Mouse (Mus musculus) adrenal gland, postnatal 14 days (tissue): Measurements from ENCODE around the gene Rpl7a. TPM values are rescaled to one million over a fixed set of nuclear protein-coding genes. Genes with fewer than 3 reads are reported as not detected.
"Not testable (repeated sequence)": the region's sequence is repeated elsewhere in the genome, so short reads cannot be mapped to it uniquely, and the experiment has no call there.

Experiments used
- DNase-seq: peaks from one replicate; pipeline ENCODE4 v3.0.0; 2021; ENCODE audit warnings: mixed read lengths
- long read RNA-seq, 2 experiments: library from polyadenylated mRNA; stranded (forward); transcript quantifications; one replicate each; pipeline ENCODE4 v2.0.0; 2021
- total RNA-seq: library from RNA; stranded (reverse); gene quantifications from 2 replicates; pipeline ENCODE4 v1.2.3, GENCODE M21; 2021

Rpl7a gene
- 490 and 536 TPM in 2 replicates for total RNA-seq
- long read RNA-seq, experiment 1, transcript Rpl7a-202 (3 exons, 834 nt), result minor isoform, 5 of 63 reads
- long read RNA-seq, experiment 1, transcript Rpl7a-201 (8 exons, 914 nt), result major isoform, 47 of 63 reads
- long read RNA-seq, experiment 1, partial matches to known transcripts, result 9 of 63 reads
- long read RNA-seq, experiment 1, other reads (novel, unspliced or antisense), result 1 of 63 reads
- long read RNA-seq, experiment 2, transcript Rpl7a-201 (8 exons, 914 nt), result major isoform, 50 of 73 reads
- long read RNA-seq, experiment 2, transcript Rpl7a-202 (3 exons, 834 nt), result minor isoform, 7 of 73 reads
- long read RNA-seq, experiment 2, partial matches to known transcripts, result 14 of 73 reads
- long read RNA-seq, experiment 2, other reads (novel, unspliced or antisense), result 1 of 73 reads

DNA sequence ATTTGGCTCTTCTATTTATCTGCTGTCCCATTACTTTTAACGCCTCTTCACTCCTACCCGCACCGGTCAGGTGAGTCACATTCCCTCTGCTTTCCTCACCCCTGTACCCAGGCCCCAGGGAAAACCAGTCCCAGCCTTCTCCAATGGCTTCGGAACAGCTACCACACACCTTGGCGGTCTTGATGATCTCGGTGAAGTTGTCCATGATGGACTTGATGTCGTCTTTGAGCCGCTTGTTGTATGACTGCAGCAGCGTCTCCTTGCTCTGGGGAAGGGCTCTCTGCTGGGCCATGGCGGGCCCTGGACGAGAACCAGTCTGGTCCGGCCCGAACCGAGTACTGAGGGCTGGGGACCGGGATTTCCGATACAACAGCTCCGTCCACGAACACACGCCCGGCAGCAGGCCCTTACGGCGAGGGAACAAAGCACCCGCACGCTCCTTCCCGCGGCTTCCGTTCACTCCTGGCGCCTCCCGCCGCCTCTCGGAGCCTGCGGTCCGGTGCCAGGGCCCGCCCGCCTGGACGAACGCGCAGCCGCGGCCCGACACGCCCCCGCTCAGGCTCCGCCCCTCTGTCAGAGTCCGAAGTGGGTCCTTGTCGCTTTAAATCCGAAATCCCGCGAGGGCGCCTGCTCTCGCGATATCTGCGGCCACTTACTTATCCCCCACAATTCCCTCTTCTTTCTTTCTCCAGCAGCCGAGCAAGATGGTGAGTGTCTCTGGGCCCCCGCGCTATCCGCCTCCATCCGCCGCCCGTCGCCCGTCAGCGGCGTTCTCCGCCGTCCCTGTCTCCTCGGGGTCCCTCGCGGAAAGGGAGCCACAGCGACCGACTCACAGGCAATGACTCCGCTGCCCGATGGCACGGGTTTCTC, at the start of gene Rpl7a, which contains the start of gene Med22:
Rpl7a (plus strand) TSS at position 641 of the 870 bp plus-strand sequence.
Med22 (minus strand) TSS at position 554 of the 870 bp plus-strand sequence.
- DNase-seq, result peak; percentile 100

DNA sequence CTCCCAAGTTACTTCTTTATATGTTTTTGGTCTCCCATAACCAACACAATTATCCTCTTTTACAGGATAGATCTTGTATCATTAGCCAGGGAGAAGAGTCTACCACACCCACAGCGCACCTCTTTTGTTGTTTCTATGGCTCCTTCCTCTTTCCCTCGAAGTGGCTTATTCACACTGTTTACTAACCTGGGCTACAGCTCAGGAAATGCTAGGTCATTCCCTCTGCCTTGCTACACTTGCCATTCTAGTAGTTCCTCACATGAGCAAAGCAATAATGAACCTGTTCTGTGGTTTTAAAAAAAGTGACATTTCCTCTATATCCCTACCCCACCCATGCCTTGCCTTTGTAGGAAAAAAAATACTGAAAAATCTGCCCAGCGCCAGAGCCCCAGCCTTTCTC, 47.7 kb upstream of the Rpl7a start:
- DNase-seq, result no peak

DNA sequence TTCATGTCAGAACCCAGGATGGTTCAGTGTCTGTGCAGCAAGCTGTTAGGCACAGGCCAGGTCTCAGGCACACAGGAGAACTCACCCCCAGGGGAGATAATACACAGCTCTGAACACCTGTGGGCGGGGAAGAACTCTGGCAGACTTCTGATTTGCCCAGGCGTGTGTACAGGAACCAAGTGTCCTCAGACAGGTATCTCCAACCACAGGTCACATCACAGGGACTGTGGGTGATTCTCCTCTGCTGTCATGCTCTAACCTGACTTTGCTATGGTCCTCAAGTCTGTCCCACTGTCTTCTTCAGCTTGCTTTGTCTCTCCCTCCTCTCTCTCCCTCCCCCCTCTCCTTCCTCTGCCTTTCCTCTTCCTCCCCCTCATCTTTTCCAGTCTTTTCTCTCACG, 45.7 kb upstream of the Rpl7a start, which contains the start of gene Abo:
Abo (minus strand) TSS at position 101 of the 400 bp plus-strand sequence.
- DNase-seq, result no peak

DNA sequence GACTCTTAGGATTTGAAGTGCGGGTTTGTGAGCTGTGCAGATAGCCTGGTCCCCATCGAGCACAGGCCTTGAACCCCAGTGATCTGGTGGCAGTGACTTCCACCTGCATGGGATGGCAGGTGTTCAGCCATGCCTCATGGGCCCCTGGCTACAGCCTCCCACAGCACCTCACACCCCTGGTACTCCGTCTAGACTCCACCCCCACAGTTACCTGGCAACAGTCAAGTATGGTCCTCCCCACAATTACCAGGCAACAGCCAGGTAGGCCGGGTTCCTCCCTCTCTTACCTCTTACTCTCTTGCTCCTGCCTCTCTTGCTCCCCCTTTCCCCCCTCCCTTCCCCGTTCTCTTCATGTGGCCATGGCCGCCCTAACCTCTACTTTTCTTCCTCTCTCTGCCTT, 39.9 kb upstream of the Rpl7a start:
- no peak for DNase-seq

DNA sequence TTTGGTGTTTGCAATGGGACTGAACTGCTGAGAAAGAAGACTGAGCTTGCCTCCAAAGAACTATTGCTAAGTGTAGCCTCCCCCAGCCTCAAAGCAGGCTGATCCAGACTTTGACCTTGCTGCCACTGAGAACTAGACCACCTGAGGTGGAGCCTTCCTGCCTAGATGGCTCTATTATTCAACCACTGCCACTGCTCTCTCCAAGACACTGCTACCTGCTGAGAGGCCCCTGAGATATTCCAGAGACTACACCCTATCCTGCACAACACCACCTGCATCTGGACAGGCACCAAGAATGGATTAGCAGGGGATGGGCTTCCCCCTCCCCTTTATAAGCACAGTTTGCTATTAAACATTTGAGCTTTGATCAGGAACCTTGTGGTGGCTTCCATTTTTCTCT, 32.0 kb upstream of the Rpl7a start:
- DNase-seq, result no peak

DNA sequence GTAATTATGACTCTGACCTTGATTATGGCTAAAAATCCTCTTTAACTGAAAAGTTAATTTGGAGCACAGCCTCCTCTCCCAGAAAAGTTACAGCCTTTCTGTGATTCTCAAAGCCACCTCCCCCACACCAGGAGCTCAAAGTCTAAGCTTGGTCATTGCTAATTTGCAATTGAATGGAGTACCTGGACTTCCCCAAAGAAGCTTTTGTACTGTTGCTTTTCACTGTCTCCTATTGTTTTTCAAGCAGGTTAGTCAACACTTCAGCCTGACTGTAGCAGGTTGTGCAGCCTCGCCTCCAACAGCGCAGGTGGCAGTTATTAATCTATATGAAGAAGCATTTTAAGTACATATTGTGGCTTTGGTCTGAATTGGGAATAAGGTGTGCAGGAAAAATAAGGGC, 25.0 kb upstream of the Rpl7a start:
- not testable (repeated sequence) for DNase-seq

DNA sequence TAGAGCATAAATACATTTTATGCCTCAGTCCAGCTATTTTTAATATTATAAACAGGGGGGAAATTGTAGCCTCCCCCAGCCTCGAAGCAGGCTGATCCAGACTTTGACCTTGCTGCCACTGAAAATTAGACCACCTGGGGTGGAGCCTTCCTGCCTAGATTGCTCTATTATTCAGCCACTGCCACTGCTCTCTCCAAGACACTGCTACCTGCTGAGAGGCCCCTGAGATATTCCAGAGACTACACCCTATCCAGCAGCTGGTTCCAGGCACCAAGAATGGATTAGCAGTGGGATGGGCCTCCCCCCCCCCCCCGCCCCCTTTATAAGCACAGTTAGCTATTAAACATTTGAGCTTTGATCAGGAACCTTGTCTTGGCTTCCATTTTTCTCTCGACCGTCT, 24.4 kb upstream of the Rpl7a start:
- not testable (repeated sequence) for DNase-seq

DNA sequence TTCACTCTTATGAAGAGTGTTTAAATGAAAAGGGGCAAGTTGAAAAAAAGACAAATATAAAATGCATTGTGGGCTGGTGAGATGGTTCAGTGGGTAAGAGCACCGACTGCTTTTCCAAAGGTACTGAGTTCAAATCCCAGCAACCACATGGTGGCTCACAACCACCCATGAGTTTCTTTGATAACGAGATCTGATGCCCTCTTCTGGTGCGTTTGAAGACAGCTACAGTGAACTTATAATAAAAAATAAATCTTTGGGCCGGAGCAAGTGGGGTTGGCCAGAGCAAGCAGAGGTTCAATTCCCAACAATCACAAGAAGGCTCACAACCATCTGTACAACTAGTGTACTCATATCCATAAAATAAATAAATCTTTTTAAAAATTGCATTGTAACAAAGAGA, 14.7 kb upstream of the Rpl7a start:
- DNase-seq, result no peak

DNA sequence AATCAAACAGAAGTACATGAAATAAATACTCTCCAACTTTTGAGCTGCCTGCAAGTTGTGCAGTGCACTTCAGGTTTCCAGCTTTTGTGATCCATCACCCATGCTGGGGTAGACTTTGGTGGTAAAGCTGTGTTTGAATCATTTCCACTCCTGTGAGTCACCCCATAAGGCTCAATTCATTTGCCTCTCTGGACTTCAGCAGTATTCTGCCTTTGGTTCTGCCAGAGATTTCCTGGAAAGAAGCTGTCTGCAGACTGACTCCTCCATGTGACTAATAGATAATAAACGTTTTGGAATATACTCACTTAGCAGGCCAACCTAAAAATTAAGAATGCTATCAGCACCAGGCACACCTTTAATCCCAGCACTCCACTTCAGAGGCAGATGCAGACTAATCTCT, 9.8 kb upstream of the Rpl7a start:
- no peak for DNase-seq

DNA sequence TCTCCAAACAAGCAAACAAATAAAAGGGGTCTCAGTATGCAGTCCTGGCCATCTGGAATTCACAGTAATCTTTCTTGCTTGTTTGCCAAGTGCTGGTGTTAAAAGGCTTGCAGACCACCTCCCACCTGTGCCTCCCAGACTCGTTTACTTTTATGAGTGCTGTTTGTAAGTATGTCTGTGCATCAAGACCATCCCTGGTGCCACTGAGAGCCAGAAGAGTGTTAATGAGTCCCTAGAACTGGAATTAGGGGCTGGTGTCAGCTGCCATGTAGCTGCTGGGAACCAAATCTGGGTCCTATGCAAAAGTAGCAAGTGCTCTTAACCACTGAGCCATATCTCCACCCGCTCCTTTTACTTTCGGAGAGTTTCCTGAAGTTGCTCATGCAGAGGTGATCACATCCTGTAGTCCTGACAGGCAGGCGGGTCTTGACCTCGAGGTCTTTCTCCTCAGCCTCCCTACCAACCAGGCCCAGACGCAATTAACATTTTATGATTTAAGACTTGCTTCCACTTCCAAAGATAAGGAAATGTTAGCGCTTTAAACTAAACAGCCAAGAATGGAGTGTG, 8.6 kb upstream of the Rpl7a start:
- DNase-seq, result no peak

DNA sequence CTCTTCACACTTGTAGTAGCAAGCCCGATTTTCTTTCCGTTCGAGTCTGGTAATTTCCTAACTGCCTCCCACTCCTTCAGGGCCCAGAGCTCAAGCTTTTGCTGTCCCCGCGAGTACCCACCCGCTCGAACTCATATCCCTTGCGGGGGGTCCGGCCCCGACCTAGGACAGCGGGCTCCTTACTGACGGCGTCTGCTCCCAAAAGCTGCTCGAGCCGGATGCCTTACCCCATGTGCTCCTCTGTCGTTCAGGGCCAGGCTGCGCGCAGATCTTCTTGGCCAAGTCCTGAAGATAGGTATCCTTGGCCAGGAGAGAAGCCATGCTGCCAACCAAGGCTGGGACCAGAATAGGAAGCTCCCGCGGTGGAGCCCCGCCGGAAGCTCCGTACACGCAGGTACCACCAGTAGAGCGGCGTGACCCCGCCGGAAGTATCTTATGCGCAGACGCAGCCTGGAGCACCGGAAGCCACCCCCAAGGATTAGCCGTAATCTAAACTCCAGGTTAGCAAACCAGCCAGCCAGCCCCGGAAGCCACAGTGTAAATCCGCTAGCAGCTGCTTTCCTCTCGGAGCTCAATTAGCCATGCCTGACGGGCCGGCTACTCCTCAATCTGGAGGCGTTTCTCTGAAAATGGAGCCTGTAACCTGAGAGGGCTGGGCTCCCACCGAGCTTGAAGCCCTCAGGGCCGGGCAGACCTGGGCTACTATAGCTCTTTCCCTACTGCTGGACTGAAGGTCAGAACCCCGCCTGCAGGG, 7.9 kb upstream of the Rpl7a start, which contains the start of gene Surf6:
Surf6 (minus strand) TSS at position 413 of the 754 bp plus-strand sequence.
- DNase-seq, result peak; percentile 97

DNA sequence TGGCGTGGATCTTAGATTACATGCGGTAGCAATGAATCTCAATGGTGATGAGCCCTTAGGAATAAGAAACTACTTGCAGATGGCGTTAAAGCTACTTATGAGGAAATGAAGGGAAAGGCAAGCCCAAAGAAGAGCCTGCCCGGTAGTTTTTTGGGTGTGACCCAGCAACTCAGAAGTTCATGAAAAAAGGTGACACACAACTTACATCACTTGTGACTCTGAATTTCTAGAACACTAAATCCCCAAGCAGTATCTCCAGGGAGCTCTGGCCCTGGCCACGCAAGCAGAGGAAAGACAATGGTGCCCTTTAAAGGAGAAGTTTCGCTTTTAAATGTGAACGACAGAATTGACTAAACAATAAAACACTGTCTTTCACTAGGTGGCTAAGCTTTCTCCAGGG, 7.3 kb upstream of the Rpl7a start:
- DNase-seq, result peak; percentile 40

DNA sequence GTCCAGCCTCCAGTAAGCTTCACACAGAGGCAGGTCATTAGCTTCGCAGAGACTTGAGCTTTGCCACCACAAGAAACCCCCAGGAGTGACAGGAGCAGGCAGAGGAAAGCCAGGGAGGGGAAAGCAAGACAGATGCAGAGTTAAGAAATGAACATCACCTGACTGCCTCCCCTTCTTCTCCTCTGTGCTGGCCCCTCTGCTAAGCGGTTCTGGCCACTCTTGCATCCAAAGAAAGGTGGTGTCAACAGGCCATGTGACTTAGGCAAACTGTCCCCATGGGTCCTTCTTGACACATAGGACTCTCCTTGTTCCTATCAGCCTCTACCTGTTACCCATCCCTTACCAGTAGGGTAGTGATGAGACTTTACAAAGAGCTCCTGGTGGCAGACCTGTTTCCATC, 4.6 kb upstream of the Rpl7a start:
- no peak for DNase-seq

DNA sequence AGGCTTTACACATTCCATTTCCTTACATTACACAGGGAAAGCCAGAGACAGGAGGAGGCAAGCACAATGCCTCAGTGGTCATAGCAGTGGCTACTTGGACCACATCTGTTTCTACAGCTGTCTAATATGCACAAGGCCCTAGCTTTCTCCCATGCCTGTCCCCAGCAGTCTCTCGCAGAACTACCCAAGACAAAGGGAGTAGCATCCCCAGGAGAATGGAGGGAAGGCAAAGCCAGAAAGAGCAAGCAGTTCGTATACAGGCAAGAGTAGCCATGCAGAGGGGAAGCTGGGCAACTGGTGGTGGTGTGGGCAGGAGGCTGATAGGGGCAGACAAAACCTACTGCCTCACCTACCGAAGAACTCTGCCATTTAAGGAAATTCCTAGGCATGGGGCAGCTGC, 4.1 kb upstream of the Rpl7a start:
- DNase-seq, result no peak

DNA sequence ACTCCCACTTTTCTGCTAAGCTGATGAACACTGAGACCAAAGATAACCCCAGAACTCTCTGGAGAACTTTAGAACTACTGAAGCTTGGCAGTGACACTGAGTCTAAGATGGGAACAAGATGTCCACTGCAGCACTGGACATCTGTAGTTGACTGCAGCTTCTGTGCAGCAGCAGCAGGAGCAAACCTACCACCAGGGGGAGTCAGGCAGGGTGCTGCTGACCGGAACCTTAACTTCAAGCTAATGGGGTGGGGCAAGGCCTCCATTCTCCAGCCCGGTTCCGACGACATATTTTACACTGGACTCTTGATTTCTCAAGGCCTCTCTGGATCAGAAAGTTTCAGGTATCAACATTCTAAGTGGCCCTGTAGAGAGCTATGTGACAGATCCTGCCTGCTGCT, 3.5 kb upstream of the Rpl7a start:
- peak; percentile 83 for DNase-seq

DNA sequence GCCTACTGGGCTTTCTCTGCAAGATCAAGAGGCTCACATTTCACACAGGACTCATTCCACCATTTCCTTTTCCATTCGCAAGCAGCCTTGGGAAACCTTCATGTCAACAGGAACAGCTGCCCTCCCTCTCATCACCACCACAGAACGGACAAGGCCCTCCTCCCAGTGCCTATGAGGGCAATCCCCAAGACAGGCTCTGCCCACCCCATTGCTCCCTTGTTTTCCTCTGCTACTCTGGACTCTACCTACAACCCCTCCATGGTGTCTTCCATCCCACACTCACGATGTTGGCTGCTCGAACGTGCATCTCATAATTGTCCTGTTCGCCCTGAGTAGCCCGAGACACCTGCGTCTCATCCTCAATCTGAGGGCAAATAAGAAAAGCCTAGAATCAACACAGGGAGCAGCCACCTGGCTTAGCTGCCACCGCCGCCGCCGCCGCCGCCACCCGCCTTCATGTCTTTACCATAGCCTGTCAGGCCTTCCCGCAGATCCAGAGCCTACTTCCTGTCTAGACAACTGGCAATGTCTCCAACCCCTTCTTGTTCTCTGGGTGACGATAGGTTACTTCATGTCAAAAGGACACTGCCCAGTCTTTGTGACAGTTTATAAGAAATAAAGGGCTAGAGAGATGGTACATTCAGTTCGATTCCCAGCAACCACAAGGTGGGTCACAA, 1.7 kb upstream of the Rpl7a start:
- no peak for DNase-seq

DNA sequence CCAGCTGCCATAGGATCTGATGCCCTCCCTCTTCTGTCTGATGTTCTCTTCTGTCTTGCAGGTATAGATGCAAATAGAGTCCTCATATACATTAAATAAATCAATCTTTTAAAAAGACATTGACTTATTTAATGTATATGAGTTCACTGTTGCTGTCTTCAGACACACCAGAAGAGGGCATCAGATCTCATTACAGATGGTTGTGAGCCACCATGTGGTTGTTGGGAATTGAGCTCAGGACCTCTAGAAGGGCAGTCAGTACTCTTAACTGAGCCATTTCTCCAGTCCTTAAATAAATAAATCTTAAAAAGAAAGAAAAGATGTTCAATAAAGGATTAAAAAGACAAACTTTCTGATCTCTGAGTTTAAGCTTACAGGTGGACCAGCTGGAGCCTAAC, 1.2 kb upstream of the Rpl7a start:
- DNase-seq, result no peak

DNA sequence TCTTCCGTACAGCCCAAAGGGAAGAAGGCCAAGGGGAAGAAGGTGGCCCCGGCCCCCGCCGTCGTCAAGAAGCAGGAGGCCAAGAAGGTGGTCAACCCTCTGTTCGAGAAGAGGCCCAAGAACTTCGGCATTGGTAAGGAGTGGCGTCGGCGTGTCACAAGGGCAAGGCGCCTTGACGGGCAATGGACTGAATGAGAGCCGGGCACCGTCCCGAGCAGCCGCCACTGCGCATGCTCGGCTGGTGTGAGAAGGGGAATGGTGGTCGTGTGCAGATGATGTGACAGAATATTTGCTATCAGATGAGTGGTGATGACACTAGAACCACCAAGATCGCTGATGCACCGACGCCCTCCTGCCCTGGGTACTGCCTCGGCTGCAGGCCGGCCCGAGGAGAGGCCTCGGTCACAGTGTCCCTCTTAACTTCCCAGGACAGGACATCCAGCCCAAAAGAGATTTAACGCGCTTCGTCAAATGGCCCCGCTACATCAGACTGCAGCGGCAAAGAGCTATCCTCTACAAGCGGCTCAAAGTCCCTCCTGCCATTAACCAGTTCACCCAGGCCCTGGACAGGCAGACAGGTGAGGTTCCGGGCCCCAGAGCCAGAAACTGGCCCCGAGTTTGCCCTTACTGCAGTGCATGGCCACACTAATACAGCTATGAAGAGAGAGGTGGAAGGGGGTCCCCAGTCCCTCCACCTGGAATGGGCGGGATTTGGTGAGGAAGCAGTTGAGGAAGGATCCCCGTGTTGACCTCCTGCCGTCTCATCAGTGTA, 616 bp downstream of the Rpl7a start:
- peak; percentile 80 for DNase-seq

DNA sequence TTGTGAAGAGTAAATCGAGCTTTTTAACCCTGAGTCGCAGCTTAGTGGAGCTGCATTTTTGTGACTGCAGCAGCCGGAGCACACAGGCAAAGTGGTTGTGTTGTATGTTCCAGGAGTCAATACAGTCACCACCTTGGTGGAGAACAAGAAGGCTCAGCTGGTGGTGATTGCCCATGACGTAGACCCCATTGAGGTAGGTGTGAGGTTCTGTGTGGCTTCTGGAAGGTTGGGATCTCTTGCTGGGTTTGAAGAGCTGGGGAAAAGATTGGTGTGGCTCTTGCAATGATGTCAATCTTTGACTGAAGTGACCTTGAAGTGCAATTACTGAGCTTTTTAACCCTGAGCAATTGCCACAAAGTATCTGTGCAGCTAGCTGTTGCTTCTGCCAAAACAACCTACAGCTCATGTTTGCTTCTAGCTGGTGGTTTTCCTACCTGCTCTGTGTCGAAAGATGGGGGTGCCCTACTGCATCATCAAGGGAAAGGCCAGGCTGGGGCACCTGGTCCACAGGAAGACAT, 1.7 kb downstream of the Rpl7a start:
- DNase-seq, result no peak

DNA sequence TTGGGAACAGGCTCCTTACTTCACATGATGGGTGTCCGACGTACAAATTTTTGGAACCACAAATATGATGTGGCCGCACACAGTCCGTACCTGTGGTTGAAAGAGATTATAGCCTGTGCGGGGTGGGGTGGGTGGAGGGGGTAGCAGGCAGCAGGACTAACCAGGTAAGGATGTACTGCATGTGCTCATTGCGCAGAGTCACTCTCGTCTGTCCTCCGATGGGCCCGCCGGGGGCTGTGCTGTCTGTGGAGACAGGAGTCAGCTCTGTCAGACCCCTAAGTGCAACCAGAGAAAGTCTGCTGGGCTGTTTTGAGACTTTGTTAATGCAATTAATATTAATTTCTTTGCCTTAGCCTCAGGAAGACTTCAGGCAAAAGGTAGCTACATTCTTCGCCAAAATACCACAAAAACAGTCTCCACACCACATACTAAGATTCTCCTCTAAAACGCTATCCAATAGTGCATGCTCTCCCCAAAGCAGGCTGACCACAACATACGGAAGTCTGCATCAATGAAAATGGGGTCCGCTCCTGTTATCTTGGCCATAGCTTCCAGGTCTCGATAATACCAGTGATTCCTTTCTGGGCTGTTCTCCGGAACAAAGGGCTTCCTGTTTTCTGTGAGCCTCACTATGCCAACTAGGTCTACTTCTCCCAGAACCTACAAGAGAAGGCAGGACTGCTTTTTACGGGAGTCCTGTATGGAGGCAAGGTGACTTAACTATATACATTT, 3.0 kb downstream of the Rpl7a start:
- no peak for DNase-seq
